Mouse (Mus musculus): ENCODE results near the gene Myh10. TPM values are rescaled to one million over a fixed set of nuclear protein-coding genes. Genes with fewer than 3 reads are reported as not detected.

The Myh10 gene
- polyA plus RNA-seq, 1 experiment from 2014 or later = 136 TPM

GRCm38 (mm10) chr11:68702370-68702769 lies 11.0 kb downstream of the Myh10 start:
- 83% methylated on average over 6 of the region's 6 CpGs for WGBS
- no peaks in the 10 kb centered on the region; the same call in 1 of the 2 replicates for H3K9me3 ChIP-seq

GRCm38 (mm10) chr11:68703360-68703759 lies 12.0 kb downstream of the Myh10 start:
- no peak for ATAC-seq (ENCODE audit: borderline replicate concordance, extremely low read depth, low FRiP score, low TSS enrichment)
- H3K27ac ChIP-seq = no peak overlapping the region
- H3K9ac ChIP-seq = no peak overlapping the region
- peaks cover 68% of the 10 kb centered on the region for H3K36me3 ChIP-seq
- no peaks in the 10 kb centered on the region; the same call in 1 of the 2 replicates for H3K9me3 ChIP-seq
- H3K4me3 ChIP-seq = no peak overlapping the region
- no peak overlapping the region for H3K4me2 ChIP-seq
- peaks cover 14% of the 10 kb centered on the region for H3K4me1 ChIP-seq
- WGBS = 78% methylated on average over 1 of the region's 1 CpGs
- no peaks in the 10 kb centered on the region for H3K27me3 ChIP-seq

More at GRCm38 (mm10) chr11:68702370-68702769, 11.0 kb downstream of the Myh10 start:
- Histone ChIP-seq H3K4me2 (no peak overlapping the region), H3K27ac (no peak overlapping the region), H3K27me3 (no peaks in the 10 kb centered on the region), H3K4me1 (peaks cover 11% of the 10 kb centered on the region), H3K36me3 (peaks cover 68% of the 10 kb centered on the region), H3K9ac (no peak overlapping the region), H3K4me3 (no peak overlapping the region)
- no peak for ATAC-seq (ENCODE audit: borderline replicate concordance, extremely low read depth, low FRiP score, low TSS enrichment)

- peaks cover 14% of the 10 kb centered on the region for H3K4me1 ChIP-seq
- ATAC-seq (ENCODE audit: borderline replicate concordance, extremely low read depth, low FRiP score, low TSS enrichment) = no peak
- H3K36me3 ChIP-seq = peaks cover 65% of the 10 kb centered on the region
- no peak overlapping the region for H3K4me3 ChIP-seq
- H3K9ac ChIP-seq = no peak overlapping the region
- H3K27ac ChIP-seq = no peak overlapping the region
- no peaks in the 10 kb centered on the region for H3K27me3 ChIP-seq
- H3K9me3 ChIP-seq = no peaks in the 10 kb centered on the region; the same call in 1 of the 2 replicates
- 97% methylated on average over 1 of the region's 1 CpGs for WGBS
- no peak overlapping the region for H3K4me2 ChIP-seq
These were observed 12.9 kb downstream of the Myh10 start for GRCm38 (mm10) chr11:68704258-68704657.

- WGBS = 94% methylated on average over 2 of the region's 2 CpGs
- Histone ChIP-seq H3K27ac (no peak overlapping the region), H3K9ac (no peak overlapping the region), H3K27me3 (no peaks in the 10 kb centered on the region), H3K36me3 (peaks cover 59% of the 10 kb centered on the region), H3K4me2 (no peak overlapping the region), H3K9me3 (no peaks in the 10 kb centered on the region; the same call in 1 of the 2 replicates), H3K4me3 (no peak overlapping the region), H3K4me1 (peaks cover 14% of the 10 kb centered on the region)
- ATAC-seq (ENCODE audit: borderline replicate concordance, extremely low read depth, low FRiP score, low TSS enrichment) = no peak
These were observed 13.5 kb downstream of the Myh10 start for GRCm38 (mm10) chr11:68704847-68705246.

- WGBS = 68% methylated on average over 9 of the region's 9 CpGs
- no peak for ATAC-seq (ENCODE audit: borderline replicate concordance, extremely low read depth, low FRiP score, low TSS enrichment)
- Histone ChIP-seq H3K27ac (peak overlapping the region; percentile 18; the same call in 1 of the 2 replicates), H3K9ac (no peak overlapping the region), H3K4me2 (no peak overlapping the region), H3K9me3 (no peaks in the 10 kb centered on the region), H3K36me3 (peaks cover 40% of the 10 kb centered on the region), H3K27me3 (no peaks in the 10 kb centered on the region), H3K4me1 (peaks cover 14% of the 10 kb centered on the region), H3K4me3 (no peak overlapping the region)
These were observed 15.4 kb downstream of the Myh10 start for GRCm38 (mm10) chr11:68706524-68707429.

- no peak for ATAC-seq (ENCODE audit: borderline replicate concordance, extremely low read depth, low FRiP score, low TSS enrichment)
- no peak overlapping the region for H3K9ac ChIP-seq
- peaks cover 27% of the 10 kb centered on the region for H3K36me3 ChIP-seq
- no peak overlapping the region for H3K4me3 ChIP-seq
- 57% methylated on average over 5 of the region's 5 CpGs for WGBS
- no peaks in the 10 kb centered on the region for H3K27me3 ChIP-seq
- H3K4me1 ChIP-seq = peaks cover 14% of the 10 kb centered on the region
- H3K9me3 ChIP-seq = no peaks in the 10 kb centered on the region
- no peak overlapping the region for H3K4me2 ChIP-seq
- H3K27ac ChIP-seq = no peak overlapping the region
These were observed 16.7 kb downstream of the Myh10 start for GRCm38 (mm10) chr11:68707881-68708582.

GRCm38 (mm10) chr11:68716167-68716566 lies 24.8 kb downstream of the Myh10 start:
- Histone ChIP-seq H3K9ac (no peak overlapping the region), H3K27ac (no peak overlapping the region), H3K4me3 (no peak overlapping the region), H3K9me3 (no peaks in the 10 kb centered on the region), H3K36me3 (peaks cover 14% of the 10 kb centered on the region), H3K4me1 (peaks cover 25% of the 10 kb centered on the region), H3K27me3 (no peaks in the 10 kb centered on the region), H3K4me2 (no peak overlapping the region)
- ATAC-seq (ENCODE audit: borderline replicate concordance, extremely low read depth, low FRiP score, low TSS enrichment) = no peak
- WGBS = 87% methylated on average over 4 of the region's 4 CpGs

- ATAC-seq (ENCODE audit: borderline replicate concordance, extremely low read depth, low FRiP score, low TSS enrichment) = no peak
- no peak overlapping the region for H3K4me2 ChIP-seq
- H3K27ac ChIP-seq = no peak overlapping the region; the same call in 1 of the 2 replicates
- H3K4me1 ChIP-seq = peaks cover 25% of the 10 kb centered on the region
- no peak overlapping the region for H3K4me3 ChIP-seq
- peaks cover 25% of the 10 kb centered on the region for H3K36me3 ChIP-seq
- no peak overlapping the region for H3K9ac ChIP-seq
- WGBS = 60% methylated on average over 16 of the region's 16 CpGs
- H3K9me3 ChIP-seq = no peaks in the 10 kb centered on the region
- H3K27me3 ChIP-seq = no peaks in the 10 kb centered on the region
These were observed 25.9 kb downstream of the Myh10 start for GRCm38 (mm10) chr11:68717171-68717840.

- no peak for ATAC-seq (ENCODE audit: borderline replicate concordance, extremely low read depth, low FRiP score, low TSS enrichment)
- H3K27me3 ChIP-seq = no peaks in the 10 kb centered on the region
- no peak overlapping the region for H3K9ac ChIP-seq
- peaks cover 35% of the 10 kb centered on the region for H3K36me3 ChIP-seq
- peaks cover 25% of the 10 kb centered on the region for H3K4me1 ChIP-seq
- H3K4me3 ChIP-seq = no peak overlapping the region
- H3K4me2 ChIP-seq = no peak overlapping the region
- 73% methylated on average over 4 of the region's 4 CpGs for WGBS
- 0 out of 2 replicates have a peak overlapping the region, but pooled peaks have one; percentile 33 for H3K27ac ChIP-seq
- H3K9me3 ChIP-seq = no peaks in the 10 kb centered on the region
These were observed 27.8 kb downstream of the Myh10 start for GRCm38 (mm10) chr11:68719096-68719648.

GRCm38 (mm10) chr11:68719774-68720173 lies 28.4 kb downstream of the Myh10 start:
- Histone ChIP-seq H3K4me3 (no peak overlapping the region), H3K36me3 (peaks cover 31% of the 10 kb centered on the region), H3K27me3 (no peaks in the 10 kb centered on the region), H3K27ac (no peak overlapping the region), H3K9ac (no peak overlapping the region), H3K4me2 (no peak overlapping the region), H3K4me1 (peaks cover 22% of the 10 kb centered on the region), H3K9me3 (no peaks in the 10 kb centered on the region)
- ATAC-seq (ENCODE audit: borderline replicate concordance, extremely low read depth, low FRiP score, low TSS enrichment) = no peak
- 74% methylated on average over 5 of the region's 5 CpGs for WGBS

- no peak overlapping the region for H3K9ac ChIP-seq
- H3K27me3 ChIP-seq = no peaks in the 10 kb centered on the region
- no peaks in the 10 kb centered on the region for H3K9me3 ChIP-seq
- H3K4me2 ChIP-seq = no peak overlapping the region
- no peaks in the 10 kb centered on the region for H3K4me1 ChIP-seq
- peaks cover 53% of the 10 kb centered on the region for H3K36me3 ChIP-seq
- no peak overlapping the region for H3K4me3 ChIP-seq
- ATAC-seq (ENCODE audit: borderline replicate concordance, extremely low read depth, low FRiP score, low TSS enrichment) = no peak
- H3K27ac ChIP-seq = no peak overlapping the region
These were observed 32.8 kb downstream of the Myh10 start for GRCm38 (mm10) chr11:68724117-68724516.

Data from lung, embryonic 15.5 days (tissue).